Mouse (Mus musculus) heart, adult 2 months (tissue): Measurements from ENCODE around the gene Stmn1. TPM values are rescaled to one million over a fixed set of nuclear protein-coding genes. Genes with fewer than 3 reads are reported as not detected.

ENCODE experiments used
- DNase-seq, 2 experiments: peaks; one replicate each; pipeline ENCODE4 v3.0.0; 2021
- H3K27ac ChIP-seq: fragments of 200-600 bp; 2 replicates; pipeline ENCODE4 v1.8.1; 2022
- H3K27me3 ChIP-seq: fragments of 200-500 bp; 2 replicates; pipeline ENCODE4 v1.6.1; 2012; ENCODE audit warnings: mild to moderate bottlenecking, low read length, inconsistent platforms, mixed read lengths; ENCODE audit not compliant: control insufficient read depth, insufficient read depth
- H3K36me3 ChIP-seq: fragments of 200-500 bp; 2 replicates; pipeline ENCODE4 v1.6.1; 2012; ENCODE audit warnings: low read length, inconsistent platforms; ENCODE audit not compliant: control insufficient read depth, insufficient read depth
- H3K4me1 ChIP-seq: fragments of 200-500 bp; 2 replicates; pipeline ENCODE4 v1.6.1; 2011; ENCODE audit warnings: low read length; ENCODE audit not compliant: control insufficient read depth, insufficient read depth
- H3K4me3 ChIP-seq: fragments of 200-600 bp; 2 replicates; pipeline ENCODE4 v1.8.1; 2022
- H3K79me2 ChIP-seq: fragments of 200-500 bp; replicated peaks from 2 replicates; pipeline ENCODE4 v1.6.1; 2012; ENCODE audit warnings: mild to moderate bottlenecking, inconsistent platforms, low read length, moderate library complexity, mixed read lengths; ENCODE audit not compliant: control insufficient read depth, insufficient read depth
- H3K9ac ChIP-seq: fragments of 200-500 bp; 2 replicates; pipeline ENCODE4 v1.6.1; 2012; ENCODE audit warnings: low read depth, mild to moderate bottlenecking, control low read depth, inconsistent platforms, low read length, mixed read lengths
- CTCF ChIP-seq: fragments of 200-600 bp; IDR thresholded peaks from 2 replicates; pipeline ENCODE4 v1.8.1; 2022; ENCODE audit warnings: antibody characterized with exemption, mild to moderate bottlenecking, moderate library complexity
- EP300 ChIP-seq: fragments of 200-500 bp; IDR thresholded peaks from 2 replicates; pipeline ENCODE4 v1.6.1; 2011; ENCODE audit warnings: low read depth, low read length, control low read depth; ENCODE audit not compliant: insufficient read depth
- POLR2A ChIP-seq: fragments of 200-500 bp; IDR thresholded peaks from 2 replicates; pipeline ENCODE4 v1.6.1; 2011; ENCODE audit warnings: mild to moderate bottlenecking, low read depth, low read length, control low read depth; ENCODE audit not compliant: insufficient read depth
- WGBS: fragments of 180-500 bp; shearing (Covaris S2); methylation state at CpG from one replicate; pipeline ENCODE4 v1.1.7; 2018; 5-methylcytosine and 5-hydroxymethylcytosine counted together
- intact Hi-C: fragments of 180-260 bp; cut with DNase I; formaldehyde crosslinking; loops from one replicate; pipeline ENCODE4 v1.15.1; 2025
- polyA plus RNA-seq: library from polyadenylated mRNA; depleted of rRNA; stranded (reverse); fragments of >200 nt; gene quantifications from 2 replicates; pipeline ENCODE4 v1.2.3, GENCODE M21; 2012
- total RNA-seq, 2 experiments: library from RNA; stranded (reverse); gene quantifications; 2 replicates each; pipeline ENCODE4 v1.2.3; 2021

Stmn1 gene
- total and polyA plus RNA-seq, 3 experiments = 10.9 to 23.0 (median 20.1) TPM

GRCm38 (mm10) chr4:134465789-134466188 is 2.3 kb upstream of the Stmn1 start:
- no peak for DNase-seq
- H3K27ac ChIP-seq = no peak overlapping the region
- H3K27me3 ChIP-seq = no peaks in the 10 kb centered on the region
- no peaks in the 10 kb centered on the region for H3K36me3 ChIP-seq
- no peaks in the 10 kb centered on the region for H3K79me2 ChIP-seq
- no peak overlapping the region for H3K9ac ChIP-seq
- H3K4me1 ChIP-seq = no peaks in the 10 kb centered on the region
- 56% methylated on average over 12 of the region's 12 CpGs for WGBS
- intact Hi-C loops = loop anchor here (5.0 kb wide), 1 partner anchor 218 kb away; the partner anchor contains the start of genes Gm30191 and Zfp593
- no peak for TF ChIP-seq CTCF
- TF ChIP-seq EP300 = no peak
- no peak for TF ChIP-seq POLR2A
- no peak overlapping the region for H3K4me3 ChIP-seq

- WGBS = 75% methylated on average over 11 of the region's 11 CpGs
- H3K4me3 ChIP-seq = no peak overlapping the region
- H3K9ac ChIP-seq = no peak overlapping the region
- no peaks in the 10 kb centered on the region for H3K4me1 ChIP-seq
- TF ChIP-seq EP300 = no peak
- no peak for TF ChIP-seq CTCF
- no peak for TF ChIP-seq POLR2A
- no peak for DNase-seq
- H3K79me2 ChIP-seq = no peaks in the 10 kb centered on the region
- H3K36me3 ChIP-seq = no peaks in the 10 kb centered on the region
- peak overlapping the region; percentile 58 for H3K27ac ChIP-seq
- intact Hi-C loops = loop anchor here (5.0 kb wide), 1 partner anchor 219 kb away; the partner anchor contains the start of genes Gm30191 and Zfp593
- no peaks in the 10 kb centered on the region for H3K27me3 ChIP-seq
Observed at GRCm38 (mm10) chr4:134466381-134467262, 1.5 kb upstream of the Stmn1 start.

GRCm38 (mm10) chr4:134467435-134468214 is 495 bp upstream of the Stmn1 start:
- DNase-seq = peak; percentile 41 to 53
- intact Hi-C loops = loop anchor here (2.0 to 5.0 kb wide), 2 partner anchors 71 to 220 kb away; partner anchors contain the start of genes Gm30191, Pafah2 and Zfp593
- H3K79me2 ChIP-seq = no peaks in the 10 kb centered on the region
- WGBS = under 1% methylated on average over 31 of the region's 31 CpGs
- TF ChIP-seq POLR2A (no peak), CTCF (no peak), EP300 (no peak)
- H3K9ac ChIP-seq = peak overlapping the region; percentile 51
- no peaks in the 10 kb centered on the region for H3K4me1 ChIP-seq
- peak overlapping the region; percentile 83 for H3K4me3 ChIP-seq
- no peaks in the 10 kb centered on the region for H3K36me3 ChIP-seq
- H3K27me3 ChIP-seq = no peaks in the 10 kb centered on the region
- peak overlapping the region; percentile 58 for H3K27ac ChIP-seq

- Histone ChIP-seq H3K4me1 (no peaks in the 10 kb centered on the region), H3K27ac (peak overlapping the region; percentile 68), H3K79me2 (no peaks in the 10 kb centered on the region), H3K4me3 (peak overlapping the region; percentile 83), H3K27me3 (no peaks in the 10 kb centered on the region), H3K9ac (peak overlapping the region; percentile 47), H3K36me3 (no peaks in the 10 kb centered on the region)
- DNase-seq = peak; percentile 94 to 95
- intact Hi-C loops = loop anchor here (2.0 to 5.0 kb wide), 2 partner anchors 72 to 221 kb away; partner anchors contain the start of genes Gm30191, Pafah2 and Zfp593
- WGBS = under 1% methylated on average over 68 of the region's 68 CpGs
- TF ChIP-seq EP300 (no peak), POLR2A (no peak), CTCF (no peak)
Observed at GRCm38 (mm10) chr4:134468578-134469266, 602 bp downstream of the Stmn1 start.

- TF ChIP-seq CTCF (no peak), EP300 (no peak), POLR2A (no peak)
- no peaks in the 10 kb centered on the region for H3K27me3 ChIP-seq
- no peak overlapping the region for H3K27ac ChIP-seq
- H3K4me1 ChIP-seq = no peaks in the 10 kb centered on the region
- intact Hi-C loops = loop anchor here (2.0 to 5.0 kb wide), 2 partner anchors 73 to 222 kb away; partner anchors contain the start of genes Gm30191, Pafah2 and Zfp593
- DNase-seq = no peak
- no peak overlapping the region for H3K9ac ChIP-seq
- H3K36me3 ChIP-seq = no peaks in the 10 kb centered on the region
- whole genome bisulfite sequencing = 11% methylated on average over 6 of the region's 6 CpGs
- no peaks in the 10 kb centered on the region for H3K79me2 ChIP-seq
- H3K4me3 ChIP-seq = peak overlapping the region; percentile 83
Observed at GRCm38 (mm10) chr4:134469341-134469796, 1.2 kb downstream of the Stmn1 start.
